ENCODE assay signal across 27 mouse cellular contexts in the genomic region with DNA sequence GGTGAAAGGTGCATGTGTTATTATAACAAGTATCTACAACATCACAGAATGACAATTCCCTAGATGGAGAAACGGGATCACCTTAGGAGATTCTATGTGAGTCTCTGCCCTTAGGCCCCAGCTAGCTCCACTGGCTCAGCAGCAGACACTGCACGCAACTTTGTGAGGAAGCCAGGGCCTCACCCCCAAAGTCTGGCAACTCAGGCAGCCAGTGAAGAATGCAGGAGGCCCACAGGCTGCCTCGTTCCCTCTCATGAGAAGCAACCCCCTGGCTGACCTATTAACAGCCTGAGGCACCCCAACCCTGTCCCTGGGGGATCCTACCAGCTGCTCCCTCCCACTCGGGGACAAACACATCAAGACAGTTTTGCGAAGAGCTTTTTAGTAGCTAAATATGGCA. TPM values are rescaled to one million over a fixed set of nuclear protein-coding genes. Genes with fewer than 3 reads are reported as not detected.
DNase-seq lines count a peak whose midpoint lies in the region; ATAC-seq and TF ChIP-seq lines count a peak whose summit lies in the region.
"Had no signal": no experiment of that assay in that cellular context is flagged by ENCODE, and none has a peak within 500 bp of the region (broad histone marks: within the 10 kb centered on the region; RNA-seq: fewer than 3 reads in every experiment).

No protein-coding gene starts in this region.

- H3K9me3 ChIP-seq in midbrain, embryonic 12.5 days, result no peaks in the 10 kb centered on the region
- no peaks in the 10 kb centered on the region for H3K9me3 ChIP-seq in midbrain, embryonic 15.5 days
- H3K9me3 ChIP-seq: embryonic facial prominence, embryonic 13.5 days; embryonic facial prominence, embryonic 15.5 days; forebrain, embryonic 10.5 days; forebrain, embryonic 12.5 days; G1E had no signal

- H3K4me2 ChIP-seq in midbrain, embryonic 12.5 days (replicated peaks), result no peak overlapping the region
- no peak overlapping the region for H3K4me2 ChIP-seq in midbrain, embryonic 15.5 days
- H3K4me2 ChIP-seq: embryonic facial prominence, embryonic 13.5 days; embryonic facial prominence, embryonic 15.5 days; forebrain, embryonic 12.5 days had no signal

- peaks cover 98% of the 10 kb centered on the region for H3K36me3 ChIP-seq in midbrain, embryonic 12.5 days
- peaks cover 52% of the 10 kb centered on the region for H3K36me3 ChIP-seq in midbrain, embryonic 15.5 days (replicated peaks)

- H3K4me1 ChIP-seq in midbrain, embryonic 12.5 days, result no peaks in the 10 kb centered on the region
- H3K4me1 ChIP-seq in midbrain, embryonic 15.5 days, result peaks cover 6% of the 10 kb centered on the region; the same call in 1 of the 2 replicates
- H3K4me1 ChIP-seq: forebrain, embryonic 12.5 days had no signal

- H3K27ac ChIP-seq in gastrocnemius, adult 2 months, result peak overlapping the region; percentile 31; the same call in 1 of the 2 replicates
- 0 out of 2 replicates have a peak overlapping the region, but pooled peaks have one; percentile 15 for H3K27ac ChIP-seq in midbrain, embryonic 12.5 days (replicated peaks)
- no peak overlapping the region for H3K27ac ChIP-seq in midbrain, embryonic 15.5 days
- H3K27ac ChIP-seq: embryonic facial prominence, embryonic 13.5 days; embryonic facial prominence, embryonic 15.5 days; forebrain, embryonic 10.5 days; forebrain, embryonic 12.5 days had no signal

- H3K9ac ChIP-seq in midbrain, embryonic 12.5 days (replicated peaks), result no peak overlapping the region
- H3K9ac ChIP-seq in midbrain, embryonic 15.5 days, result no peak overlapping the region
- H3K9ac ChIP-seq: embryonic facial prominence, embryonic 13.5 days; embryonic facial prominence, embryonic 15.5 days; forebrain, embryonic 12.5 days had no signal

- H3K4me3 ChIP-seq in gastrocnemius, adult 2 months, result no peak overlapping the region
- no peak overlapping the region for H3K4me3 ChIP-seq in midbrain, embryonic 12.5 days
- H3K4me3 ChIP-seq in midbrain, embryonic 15.5 days, result no peak overlapping the region
- H3K4me3 ChIP-seq: embryonic facial prominence, embryonic 13.5 days; embryonic facial prominence, embryonic 15.5 days; erythroblast, embryonic 14.5 days; forebrain, embryonic 10.5 days; forebrain, embryonic 12.5 days had no signal

- intact Hi-C loops in gastrocnemius, adult 2 months (cut with DNase I), result no loop called here
- intact Hi-C loops in gastrocnemius, postnatal 14 days (cut with DNase I; ENCODE audit: low total_unique reads), result no loop called here
- intact Hi-C loops in heart, postnatal 25 days (cut with DNase I), result loop anchor here (5.0 to 10.0 kb wide), 2 partner anchors 157 to 300 kb away; a partner anchor contains a TSS

- no peak for TF ChIP-seq CTCF in gastrocnemius, adult 2 months (IDR thresholded peaks at IDR 0.05)

- no peak for ATAC-seq in midbrain, embryonic 12.5 days (ENCODE audit: low FRiP score, low read depth)
- ATAC-seq in midbrain, embryonic 15.5 days (replicated peaks), result no peak
- ATAC-seq: activated CD4-positive, CD25-positive, alpha-beta regulatory T cell, adult 4 months; CD4-positive, CD25-positive, alpha-beta regulatory T cell, adult 4 months; forebrain, embryonic 14.5 days; Patski had no signal

- no peak for DNase-seq in gastrocnemius, adult 2 months
- DNase-seq in gastrocnemius, postnatal 14 days, result no peak
- peak; percentile 8 for DNase-seq in heart, postnatal 4 days
- no peak for DNase-seq in heart, postnatal 25 days (ENCODE audit: low spot score)
- peak; percentile 16 for DNase-seq in kidney, postnatal 10 days
- DNase-seq in kidney, postnatal 14 days, result no peak
- DNase-seq: adrenal gland, adult 8-10 months; adrenal gland, postnatal 14 days; adrenal gland, postnatal 36 days; B cell, adult 2 months; cerebellum, adult 11-12 months; cerebellum, adult 2 months; cerebellum, adult 9-10 months; cerebellum, postnatal 10 days had no signal

- H3K27me3 ChIP-seq in midbrain, embryonic 12.5 days, result no peaks in the 10 kb centered on the region
- H3K27me3 ChIP-seq in midbrain, embryonic 15.5 days (replicated peaks), result no peaks in the 10 kb centered on the region
- H3K27me3 ChIP-seq: CH12.LX; embryonic facial prominence, embryonic 13.5 days; embryonic facial prominence, embryonic 15.5 days; forebrain, embryonic 12.5 days; Patski had no signal

- 71% methylated on average over 5 of the region's 5 CpGs for WGBS in midbrain, embryonic 12.5 days
- 77% methylated on average over 5 of the region's 5 CpGs for WGBS in midbrain, embryonic 15.5 days

RNA-seq across cellular contexts. Expression of a gene that starts 20.7 kb away (rescaled TPM):
- total RNA-seq in gastrocnemius, adult 2 months (2021), result 100 to 1,000 TPM; 236 to 647 TPM
- total RNA-seq in gastrocnemius, postnatal 14 days (2021), result 100 to 1,000 TPM; 179 to 214 TPM
- 1,000 to 10,000 TPM; 1,640 to 1,742 TPM for total RNA-seq in heart, postnatal 4 days (2021)
- total RNA-seq in heart, postnatal 25 days (2021), result 1,000 to 10,000 TPM; 1,585 to 1,668 TPM
- polyA plus RNA-seq in midbrain, embryonic 12.5 days (2016; fragmentation: Nextera tagmentation; extraction: Ambion mirVana), result 331 and 347 TPM in 2 replicates
- 242 and 249 TPM in 2 replicates for polyA plus RNA-seq in midbrain, embryonic 15.5 days (2015; fragmentation: Nextera tagmentation; extraction: Ambion mirVana)

Comparison
In these comparisons a context has a peak if more than half of its experiments do, and no peak if none do; other contexts are left out.
1. DNase-seq: peak in heart, postnatal 4 days (single experiment) and kidney, postnatal 10 days (single experiment); none in gastrocnemius, adult 2 months (single experiment), gastrocnemius, postnatal 14 days (single experiment), heart, postnatal 25 days (single experiment) and kidney, postnatal 14 days (single experiment).